16 mouse cellular contexts compared by ENCODE assay signal in genomic region chr9:77461371-77461915, GRCm38 (mm10).
A peak's percentile ranks its signal among the peaks of the same experiment; 100 is the strongest.
DNase-seq lines count a peak whose midpoint lies in the region; ATAC-seq and TF ChIP-seq lines count a peak whose summit lies in the region.
"Had no signal": no experiment of that assay in that cellular context is flagged by ENCODE, and none has a peak within 500 bp of the region (broad histone marks: within the 10 kb centered on the region; RNA-seq: fewer than 3 reads in every experiment).

No protein-coding gene starts in this region.

- TF ChIP-seq CTCF in thymus, adult 2 months (IDR thresholded peaks at IDR 0.05; ENCODE audit: borderline replicate concordance, control insufficient read depth, extremely low read depth, insufficient read depth, low read length, poor library complexity): no peak

- no peak overlapping the region for H3K4me2 ChIP-seq in forebrain, embryonic 11.5 days (ENCODE audit: low read depth, low read length, severe bottlenecking)
- no peak overlapping the region for H3K4me2 ChIP-seq in forebrain, embryonic 13.5 days
- no peak overlapping the region for H3K4me2 ChIP-seq in hindbrain, embryonic 16.5 days (ENCODE audit: low read length)
- H3K4me2 ChIP-seq in hindbrain, embryonic 13.5 days: no peak overlapping the region
- H3K4me2 ChIP-seq in kidney, embryonic 15.5 days: no peak overlapping the region
- H3K4me2 ChIP-seq in limb, embryonic 14.5 days (replicated peaks; ENCODE audit: low read depth, low read length, severe bottlenecking): no peak overlapping the region
- H3K4me2 ChIP-seq: liver, embryonic 15.5 days; stomach, embryonic 15.5 days had no signal

- peak; percentile 32 for DNase-seq in forebrain, embryonic 11.5 days (ENCODE audit: low spot score)
- DNase-seq in limb, embryonic 14.5 days (ENCODE audit: low spot score): no peak
- DNase-seq in thymus, postnatal 36 days: no peak
- DNase-seq in thymus, adult 2 months: no peak
- DNase-seq: adrenal gland, adult 2 months; cerebellum, adult 9-11 months; lung, postnatal 14 days had no signal

- no peak overlapping the region for H3K27ac ChIP-seq in forebrain, embryonic 11.5 days (ENCODE audit: low read depth, low read length)
- H3K27ac ChIP-seq in forebrain, embryonic 13.5 days: no peak overlapping the region
- H3K27ac ChIP-seq in hindbrain, embryonic 16.5 days (ENCODE audit: low read depth, low read length): no peak overlapping the region
- H3K27ac ChIP-seq in hindbrain, embryonic 13.5 days: no peak overlapping the region
- H3K27ac ChIP-seq in kidney, embryonic 15.5 days: peak overlapping the region; percentile 84
- H3K27ac ChIP-seq in limb, embryonic 14.5 days (replicated peaks; ENCODE audit: low read depth, low read length): no peak overlapping the region
- no peak overlapping the region for H3K27ac ChIP-seq in thymus, adult 2 months (ENCODE audit: control insufficient read depth, insufficient read depth, low read length)
- H3K27ac ChIP-seq: left cerebral cortex, adult 2 months; liver, embryonic 15.5 days; stomach, embryonic 15.5 days had no signal

- no peak for TF ChIP-seq POLR2A in limb, embryonic 14.5 days (IDR thresholded peaks at IDR 0.05; ENCODE audit: borderline replicate concordance, extremely low read depth, insufficient read depth, insufficient read length)
- TF ChIP-seq POLR2A in thymus, adult 2 months (IDR thresholded peaks at IDR 0.05; ENCODE audit: control insufficient read depth, extremely low read depth, insufficient read depth, low read length, poor library complexity): no peak

- 82% methylated on average over 9 of the region's 9 CpGs for WGBS in forebrain, embryonic 11.5 days
- 81% methylated on average over 9 of the region's 9 CpGs for WGBS in forebrain, embryonic 13.5 days
- 77% methylated on average over 9 of the region's 9 CpGs for WGBS in hindbrain, embryonic 16.5 days
- WGBS in hindbrain, embryonic 13.5 days: 80% methylated on average over 9 of the region's 9 CpGs
- WGBS in kidney, embryonic 15.5 days: 44% methylated on average over 9 of the region's 9 CpGs
- 63% methylated on average over 9 of the region's 9 CpGs for WGBS in limb, embryonic 14.5 days
- 94% methylated on average over 9 of the region's 9 CpGs for WGBS in thymus, adult 2 months

- no peak overlapping the region for H3K4me3 ChIP-seq in forebrain, embryonic 11.5 days (ENCODE audit: low read depth, low read length)
- H3K4me3 ChIP-seq in forebrain, embryonic 13.5 days: no peak overlapping the region
- no peak overlapping the region for H3K4me3 ChIP-seq in hindbrain, embryonic 16.5 days (ENCODE audit: low read length)
- no peak overlapping the region for H3K4me3 ChIP-seq in hindbrain, embryonic 13.5 days
- H3K4me3 ChIP-seq in kidney, embryonic 15.5 days (replicated peaks): no peak overlapping the region
- no peak overlapping the region for H3K4me3 ChIP-seq in limb, embryonic 14.5 days (replicated peaks; ENCODE audit: low read length)
- no peak overlapping the region for H3K4me3 ChIP-seq in thymus, adult 2 months (ENCODE audit: control insufficient read depth, insufficient read depth, low read length)
- H3K4me3 ChIP-seq: left cerebral cortex, adult 2 months; liver, embryonic 15.5 days; stomach, embryonic 15.5 days had no signal

- H3K27me3 ChIP-seq in forebrain, embryonic 11.5 days (ENCODE audit: control insufficient read depth, insufficient read depth, low read length): no peaks in the 10 kb centered on the region
- no peaks in the 10 kb centered on the region for H3K27me3 ChIP-seq in forebrain, embryonic 13.5 days
- H3K27me3 ChIP-seq in hindbrain, embryonic 16.5 days (replicated peaks; ENCODE audit: control insufficient read depth, insufficient read depth, low read length): no peaks in the 10 kb centered on the region
- no peaks in the 10 kb centered on the region for H3K27me3 ChIP-seq in hindbrain, embryonic 13.5 days
- H3K27me3 ChIP-seq in kidney, embryonic 15.5 days: no peaks in the 10 kb centered on the region
- no peaks in the 10 kb centered on the region for H3K27me3 ChIP-seq in limb, embryonic 14.5 days (ENCODE audit: control insufficient read depth, insufficient read depth, low read length)
- no peaks in the 10 kb centered on the region for H3K27me3 ChIP-seq in thymus, adult 2 months (ENCODE audit: control insufficient read depth, insufficient read depth, low read length)
- H3K27me3 ChIP-seq: CH12.LX; liver, embryonic 15.5 days; stomach, embryonic 15.5 days had no signal

- H3K36me3 ChIP-seq in forebrain, embryonic 11.5 days (ENCODE audit: control insufficient read depth, insufficient read depth, low read length): no peaks in the 10 kb centered on the region; the same call in 1 of the 2 replicates
- peaks cover 16% of the 10 kb centered on the region; the same call in 1 of the 2 replicates for H3K36me3 ChIP-seq in forebrain, embryonic 13.5 days (ENCODE audit: poor library complexity, severe bottlenecking)
- H3K36me3 ChIP-seq in hindbrain, embryonic 16.5 days (ENCODE audit: control insufficient read depth, insufficient read depth, low read length): no peaks in the 10 kb centered on the region
- H3K36me3 ChIP-seq in hindbrain, embryonic 13.5 days: no peaks in the 10 kb centered on the region
- no peaks in the 10 kb centered on the region; the same call in 1 of the 2 replicates for H3K36me3 ChIP-seq in kidney, embryonic 15.5 days
- H3K36me3 ChIP-seq in limb, embryonic 14.5 days (ENCODE audit: control insufficient read depth, insufficient read depth, low read length): 0 out of 2 replicates have a peak, but pooled peaks cover 6% of the 10 kb centered on the region
- H3K36me3 ChIP-seq in thymus, adult 2 months (ENCODE audit: control insufficient read depth, insufficient read depth, low read length): peaks cover 14% of the 10 kb centered on the region
- H3K36me3 ChIP-seq: liver, embryonic 15.5 days; stomach, embryonic 15.5 days had no signal

- no peaks in the 10 kb centered on the region for H3K9me3 ChIP-seq in forebrain, embryonic 11.5 days (ENCODE audit: control insufficient read depth, low read length)
- H3K9me3 ChIP-seq in forebrain, embryonic 13.5 days (replicated peaks): no peaks in the 10 kb centered on the region
- H3K9me3 ChIP-seq in hindbrain, embryonic 16.5 days (ENCODE audit: control insufficient read depth, low read length): no peaks in the 10 kb centered on the region
- no peaks in the 10 kb centered on the region for H3K9me3 ChIP-seq in hindbrain, embryonic 13.5 days
- no peaks in the 10 kb centered on the region for H3K9me3 ChIP-seq in kidney, embryonic 15.5 days (replicated peaks)
- no peaks in the 10 kb centered on the region for H3K9me3 ChIP-seq in limb, embryonic 14.5 days (ENCODE audit: control insufficient read depth, low read length)
- H3K9me3 ChIP-seq: liver, embryonic 15.5 days; stomach, embryonic 15.5 days had no signal

- no peak overlapping the region for H3K9ac ChIP-seq in forebrain, embryonic 11.5 days (ENCODE audit: low read length)
- no peak overlapping the region for H3K9ac ChIP-seq in forebrain, embryonic 13.5 days
- no peak overlapping the region for H3K9ac ChIP-seq in hindbrain, embryonic 16.5 days (ENCODE audit: low read depth, low read length)
- no peak overlapping the region for H3K9ac ChIP-seq in hindbrain, embryonic 13.5 days
- no peak overlapping the region for H3K9ac ChIP-seq in kidney, embryonic 15.5 days
- no peak overlapping the region for H3K9ac ChIP-seq in limb, embryonic 14.5 days (ENCODE audit: low read depth, low read length, severe bottlenecking)
- H3K9ac ChIP-seq: liver, embryonic 15.5 days; stomach, embryonic 15.5 days had no signal

- H3K4me1 ChIP-seq in forebrain, embryonic 11.5 days (replicated peaks; ENCODE audit: control insufficient read depth, insufficient read depth, low read length): no peaks in the 10 kb centered on the region
- H3K4me1 ChIP-seq in forebrain, embryonic 13.5 days: peaks cover 18% of the 10 kb centered on the region
- peaks cover 7% of the 10 kb centered on the region; the same call in 1 of the 2 replicates for H3K4me1 ChIP-seq in hindbrain, embryonic 16.5 days (ENCODE audit: control insufficient read depth, insufficient read depth, low read depth, low read length)
- H3K4me1 ChIP-seq in hindbrain, embryonic 13.5 days (replicated peaks): peaks cover 18% of the 10 kb centered on the region
- H3K4me1 ChIP-seq in kidney, embryonic 15.5 days: peaks cover 59% of the 10 kb centered on the region
- peaks cover 22% of the 10 kb centered on the region for H3K4me1 ChIP-seq in limb, embryonic 14.5 days (ENCODE audit: control insufficient read depth, insufficient read depth, low read length)
- H3K4me1 ChIP-seq in thymus, adult 2 months (replicated peaks; ENCODE audit: control insufficient read depth, insufficient read depth, low read length): peaks cover 42% of the 10 kb centered on the region
- H3K4me1 ChIP-seq: stomach, embryonic 15.5 days had no signal

- no peak for ATAC-seq in forebrain, embryonic 11.5 days (replicated peaks; ENCODE audit: low FRiP score)
- no peak for ATAC-seq in forebrain, embryonic 13.5 days
- ATAC-seq in hindbrain, embryonic 16.5 days: peak; percentile 16; the same call in 1 of the 2 replicates
- no peak for ATAC-seq in hindbrain, embryonic 13.5 days (ENCODE audit: low FRiP score)
- ATAC-seq in kidney, embryonic 15.5 days (replicated peaks; ENCODE audit: low FRiP score): peak; percentile 93
- ATAC-seq in limb, embryonic 14.5 days (ENCODE audit: low FRiP score, low read depth): peak; percentile 19; the same call in 1 of the 2 replicates
- ATAC-seq: forebrain, embryonic 14.5 days had no signal

Comparison
In these comparisons a context has a peak if more than half of its experiments do, and no peak if none do; other contexts are left out.
1. ATAC-seq: peak in hindbrain, embryonic 16.5 days (single experiment), kidney, embryonic 15.5 days (single experiment) and limb, embryonic 14.5 days (single experiment); none in forebrain, embryonic 11.5 days (single experiment), forebrain, embryonic 13.5 days (single experiment) and hindbrain, embryonic 13.5 days (single experiment).